Mouse (Mus musculus): ENCODE results near the gene C2cd4a.
A peak's percentile ranks its signal among the peaks of the same experiment; 100 is the strongest.

C2cd4a gene

DNA sequence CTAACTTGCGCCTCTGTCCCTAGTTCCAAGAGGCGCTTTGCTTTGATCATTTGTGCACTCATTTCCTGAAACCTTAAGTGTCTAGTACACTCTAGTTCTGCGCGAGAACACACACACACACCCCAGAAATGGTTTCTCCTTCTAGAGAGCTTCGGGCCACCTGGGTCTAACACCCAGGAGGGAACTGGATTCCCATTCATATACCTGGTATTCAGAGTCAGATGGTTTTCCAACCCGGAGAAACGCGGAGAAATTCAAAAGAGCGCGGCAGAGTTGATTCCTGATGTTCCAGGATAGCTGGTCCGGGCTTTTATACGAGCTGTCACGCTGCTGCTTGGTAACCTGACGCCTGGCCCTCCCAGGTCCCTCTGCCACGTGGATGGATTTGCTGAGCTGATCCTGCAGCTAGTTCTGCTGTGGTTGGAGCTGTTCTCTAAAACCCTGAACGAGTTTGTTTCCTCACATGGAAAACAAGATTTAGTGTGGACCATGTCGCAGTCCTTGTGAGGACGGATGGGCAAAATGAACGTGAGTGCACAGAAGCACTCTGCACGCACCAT lies at the start of gene C2cd4a:
Gene C2cd4a, minus strand, starts transcription at position 285 of the 560 bp plus-strand sequence.
- peak; percentile 16 for DNase-seq (ENCODE audit: low spot score)

DNA sequence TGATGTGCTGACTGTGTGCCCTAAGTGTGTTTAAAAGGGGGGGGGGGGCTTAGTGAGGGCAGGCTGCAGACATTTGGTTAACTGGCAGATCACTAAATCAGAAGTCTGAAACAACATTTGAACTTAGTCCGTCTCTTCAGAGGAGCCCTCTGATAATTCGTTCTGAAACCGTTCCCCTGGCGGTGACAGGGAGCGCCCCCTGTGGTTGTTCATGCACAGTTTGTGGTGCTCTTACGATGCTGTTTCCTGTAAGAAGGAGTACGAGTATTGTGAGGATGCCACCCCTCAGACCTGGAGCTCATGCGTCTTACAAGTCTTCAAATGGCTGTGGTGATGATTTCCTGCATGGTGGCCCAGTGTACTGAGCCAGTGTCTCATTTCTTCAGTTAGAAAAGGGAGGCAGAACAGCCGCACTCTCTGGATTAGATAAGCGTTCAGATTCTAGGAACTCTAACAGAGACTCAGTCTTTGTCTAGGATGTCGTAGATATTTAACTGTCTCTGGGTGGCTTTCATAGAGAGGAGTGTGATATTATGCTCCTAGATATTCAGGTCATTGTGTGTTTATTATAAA lies 46.2 kb upstream of the C2cd4a start:
- no peak for DNase-seq (ENCODE audit: low spot score)

DNA sequence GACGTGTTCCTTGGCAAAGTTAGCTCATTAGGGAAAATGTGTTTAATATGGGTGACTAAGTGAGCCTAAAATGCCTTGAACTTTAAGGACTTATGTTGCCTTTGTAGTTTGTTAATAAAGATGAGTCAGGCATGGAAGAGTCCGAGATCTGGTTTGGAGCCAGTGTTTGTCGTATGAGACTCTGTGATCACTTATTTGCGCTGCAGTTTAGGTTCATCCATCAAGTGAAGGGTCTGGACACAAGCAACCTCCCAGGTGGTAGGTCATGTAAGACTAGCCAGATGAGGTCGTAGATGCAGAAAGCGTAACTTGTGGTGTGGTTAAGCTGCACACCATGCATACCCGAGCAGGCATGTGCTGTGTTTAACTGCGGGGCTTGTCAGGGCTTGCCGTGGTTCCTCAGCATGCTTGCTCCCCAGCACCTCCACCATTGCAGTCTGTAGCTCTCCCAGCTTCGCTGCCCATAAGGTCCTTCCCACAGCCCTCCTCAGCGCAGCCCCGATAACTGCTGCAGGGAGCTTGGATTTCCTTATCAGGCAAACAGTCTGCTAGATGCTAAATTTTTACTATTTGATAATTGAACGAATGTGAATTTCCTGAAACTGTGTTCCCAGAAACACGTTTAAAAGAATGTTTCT lies 45.1 kb upstream of the C2cd4a start:
- DNase-seq (ENCODE audit: low spot score) = no peak

DNA sequence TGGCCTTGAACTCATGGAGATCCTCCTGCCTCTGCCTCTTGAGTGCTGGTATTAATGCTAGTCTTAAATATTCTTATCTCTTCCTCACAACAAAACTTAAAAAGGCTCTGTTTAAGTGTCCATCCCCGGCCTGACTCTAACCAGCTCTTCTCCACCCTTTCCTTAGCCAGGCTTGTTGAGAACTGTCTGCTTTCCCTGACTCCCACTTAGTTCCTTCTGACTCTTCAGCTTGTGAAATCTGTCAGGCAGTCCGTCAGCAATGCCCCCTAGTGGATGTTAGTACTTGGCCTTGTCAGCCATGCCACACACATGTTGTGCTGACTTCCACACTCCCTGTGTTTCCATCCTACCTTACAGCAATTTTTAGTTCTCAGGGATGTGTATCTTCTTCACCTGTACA lies 43.2 kb upstream of the C2cd4a start:
- no peak for DNase-seq (ENCODE audit: low spot score)

DNA sequence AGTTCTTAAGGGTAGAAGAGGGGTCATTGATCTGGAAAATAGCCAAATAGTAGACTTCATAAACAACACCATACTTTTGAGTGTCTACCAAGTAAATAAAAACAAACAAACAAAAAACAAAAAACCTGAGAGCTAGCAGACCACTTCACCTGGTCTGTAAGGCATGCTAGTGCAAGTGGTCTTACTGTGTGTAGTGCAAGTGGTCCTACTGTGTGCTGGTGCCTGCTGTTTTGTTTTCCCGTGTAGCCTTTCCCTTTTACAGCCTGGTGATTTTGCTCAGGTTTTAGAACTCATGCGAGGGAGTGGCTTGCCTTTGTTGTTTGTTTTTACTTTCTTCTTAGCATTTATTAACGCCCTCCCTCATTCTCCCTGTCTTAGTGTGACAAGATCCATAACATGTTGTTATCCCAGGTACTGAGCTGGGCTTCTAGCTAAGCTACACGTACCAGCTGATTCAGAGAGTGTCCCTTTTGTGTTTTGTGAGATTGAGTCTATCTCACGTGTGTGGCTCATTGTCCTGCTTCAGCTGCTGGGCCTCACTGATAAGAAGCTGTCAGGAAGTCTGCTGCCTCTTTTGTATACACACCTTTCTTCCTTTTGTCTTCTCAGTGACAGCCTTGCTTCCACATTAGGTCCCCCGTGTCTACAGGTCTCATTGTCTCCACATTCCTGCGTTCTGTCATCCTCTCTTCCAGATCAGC lies 42.5 kb upstream of the C2cd4a start:
- DNase-seq (ENCODE audit: low spot score) = no peak

DNA sequence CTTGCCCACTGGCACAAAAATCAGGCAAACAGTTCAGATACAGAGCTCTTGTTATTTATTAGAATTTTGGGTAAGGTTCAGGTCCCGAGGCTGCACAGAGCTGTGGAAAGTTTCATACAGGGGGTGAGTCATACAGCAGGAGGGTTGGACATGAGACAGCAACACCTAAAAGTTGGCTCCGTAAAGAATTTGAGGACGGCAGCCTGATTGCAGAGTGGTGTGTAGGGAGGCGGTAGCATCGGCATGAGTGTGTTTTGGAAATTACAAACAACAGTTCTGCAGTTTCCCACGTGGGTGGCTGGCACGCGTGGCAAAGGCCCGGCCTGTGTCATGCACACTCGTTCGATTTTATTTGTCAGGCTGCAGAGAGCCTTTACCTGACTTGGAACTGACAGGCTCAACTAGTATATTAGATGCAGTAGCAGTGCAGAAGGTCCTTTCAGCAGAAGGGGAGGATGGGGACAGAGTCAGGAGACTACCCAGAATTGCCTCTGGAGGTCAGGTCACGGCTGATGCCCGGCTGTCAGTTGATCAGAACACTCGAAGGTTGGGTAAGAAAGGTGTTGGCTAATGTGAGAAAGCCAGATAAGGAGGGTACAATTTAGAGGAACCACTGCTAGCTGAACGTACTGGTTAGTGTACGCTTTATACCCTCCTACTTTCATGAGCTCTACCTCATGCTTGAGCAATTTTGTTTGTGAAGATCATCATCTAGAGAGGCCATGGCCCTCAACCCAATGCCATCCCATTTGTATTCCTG lies 37.7 kb upstream of the C2cd4a start:
- DNase-seq (ENCODE audit: low spot score) = no peak

DNA sequence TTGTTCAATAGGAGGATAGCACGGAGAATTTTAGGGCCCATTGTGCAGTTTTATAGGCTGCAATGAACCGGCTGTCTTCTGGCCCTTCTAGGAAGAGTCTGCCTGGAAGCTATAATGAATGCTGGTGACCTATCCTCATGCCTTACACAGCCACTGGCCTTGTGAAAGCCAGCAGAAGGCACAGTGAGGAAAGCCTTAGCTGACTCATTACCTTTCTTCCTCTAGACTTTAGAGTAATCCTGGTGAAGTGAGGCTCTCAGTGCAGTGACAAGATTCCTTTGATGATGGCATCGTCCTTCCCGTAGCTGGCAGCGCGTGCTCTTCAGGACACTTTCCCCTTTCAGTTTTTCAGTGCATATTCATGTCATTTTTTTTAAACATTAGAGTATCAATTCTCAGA lies 35.3 kb upstream of the C2cd4a start:
- DNase-seq (ENCODE audit: low spot score) = no peak

DNA sequence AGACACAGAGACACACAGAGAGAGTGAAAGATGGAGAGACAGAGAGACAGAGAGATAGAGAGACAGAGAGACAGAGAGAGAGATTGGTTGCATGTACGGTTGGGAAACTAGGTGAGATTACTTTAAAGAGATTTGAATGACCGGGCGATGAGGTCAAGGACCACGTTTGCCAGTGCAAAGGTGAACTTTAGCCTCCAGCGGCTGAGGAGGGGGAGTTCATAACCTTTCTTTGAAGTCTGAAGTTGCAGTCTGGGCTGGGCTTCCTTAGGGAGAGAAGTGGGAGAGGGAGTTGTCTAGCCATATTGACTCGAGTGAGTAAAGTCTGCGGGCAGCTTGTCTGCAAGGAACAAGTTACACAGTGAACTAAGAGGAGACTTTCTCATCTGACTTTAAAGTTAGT lies 33.3 kb upstream of the C2cd4a start:
- DNase-seq (ENCODE audit: low spot score) = no peak

DNA sequence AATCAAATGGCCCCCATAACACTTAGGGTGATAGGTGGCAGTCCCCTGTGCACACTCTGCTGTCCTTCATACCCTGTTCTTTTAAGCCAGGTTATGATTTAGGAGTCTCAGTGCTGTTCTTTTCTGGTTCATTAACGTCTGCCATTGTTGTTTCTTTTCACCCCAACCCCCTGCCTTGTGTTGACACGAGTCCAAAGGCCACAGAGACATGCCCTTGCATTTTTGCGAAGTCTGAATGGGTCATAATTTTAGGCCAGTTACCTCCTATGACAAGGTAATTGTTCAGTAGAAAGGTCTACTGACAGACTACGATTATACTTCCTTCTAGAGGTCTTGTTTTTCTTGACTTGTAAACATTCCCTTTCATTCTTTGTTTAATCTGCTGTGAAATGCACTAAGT lies 31.9 kb upstream of the C2cd4a start:
- DNase-seq (ENCODE audit: low spot score) = no peak

DNA sequence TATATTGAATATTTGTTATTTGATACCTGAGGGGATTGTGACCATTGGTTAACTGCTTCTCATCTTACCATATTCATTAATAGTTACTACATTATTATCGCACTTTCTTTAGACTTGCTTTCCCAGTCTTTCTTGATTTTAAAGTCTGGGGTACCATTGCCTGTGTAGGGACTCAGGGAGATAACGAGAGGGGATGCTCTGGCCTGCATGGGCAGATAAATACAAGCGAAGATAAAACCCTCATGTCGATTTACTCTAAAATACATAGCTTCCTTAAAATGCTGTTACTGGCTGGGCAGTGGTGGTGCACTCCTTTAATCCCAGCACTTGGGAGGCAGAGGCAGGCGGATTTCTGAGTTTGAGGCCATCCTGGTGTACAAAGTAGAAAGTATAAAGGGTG lies 31.2 kb upstream of the C2cd4a start:
- no peak for DNase-seq (ENCODE audit: low spot score)

DNA sequence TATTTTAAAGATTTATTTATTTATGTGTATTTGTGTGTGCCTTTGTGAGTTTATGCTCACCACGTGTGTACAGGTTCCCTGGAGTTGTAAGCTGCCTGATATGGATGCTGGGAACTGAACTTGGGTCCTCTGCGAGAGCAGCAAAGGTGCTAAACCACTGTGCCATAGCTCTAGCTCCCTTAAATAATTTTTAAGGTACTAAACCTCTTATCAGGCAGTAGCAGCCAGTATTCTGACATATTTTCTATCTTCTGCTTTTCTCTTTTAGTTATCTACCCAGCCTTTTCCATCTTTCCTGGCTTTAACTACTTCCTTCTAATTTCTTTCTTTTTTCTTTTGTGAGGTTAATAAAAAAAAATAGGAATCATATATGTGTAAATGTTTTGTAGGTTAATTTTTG lies 28.1 kb upstream of the C2cd4a start:
- DNase-seq (ENCODE audit: low spot score) = no peak

DNA sequence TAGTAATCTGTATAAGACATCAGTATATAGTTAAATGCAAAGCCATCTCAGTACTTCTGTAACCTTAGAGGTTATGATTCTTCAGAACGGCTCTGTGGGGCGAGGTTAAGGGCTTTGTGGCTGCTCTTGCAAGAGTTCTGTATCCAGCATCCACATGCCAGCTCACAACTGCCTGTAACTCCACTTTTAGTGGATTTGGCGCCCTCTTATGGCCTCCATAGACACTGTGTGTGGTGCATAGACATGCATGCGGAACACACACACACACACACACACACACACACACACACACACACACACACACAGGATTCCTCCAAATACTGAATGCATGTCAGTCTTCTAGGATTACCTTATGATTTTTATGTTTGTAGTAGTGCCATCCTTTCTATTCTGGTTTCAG lies 19.0 kb upstream of the C2cd4a start:
- no peak for DNase-seq (ENCODE audit: low spot score)

DNA sequence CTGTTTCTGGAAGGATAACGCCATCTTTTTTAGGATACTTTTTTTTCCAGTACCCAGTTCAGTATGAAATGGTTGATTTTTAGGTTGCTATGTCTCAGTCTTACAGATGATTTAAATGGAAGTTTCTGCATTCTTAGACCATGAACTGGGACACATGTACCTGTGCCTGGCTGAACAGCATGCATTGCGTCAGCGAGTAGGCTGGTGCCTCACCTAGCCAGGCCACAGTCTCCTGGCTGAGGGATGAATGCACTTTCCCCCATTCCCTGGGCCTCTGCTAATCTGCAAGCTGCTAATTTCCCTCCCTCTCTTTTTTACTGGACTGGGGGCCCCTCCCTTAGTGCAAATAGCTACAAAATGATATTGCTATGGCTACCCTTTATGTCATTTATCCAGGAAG lies 17.7 kb upstream of the C2cd4a start:
- no peak for DNase-seq (ENCODE audit: low spot score)

DNA sequence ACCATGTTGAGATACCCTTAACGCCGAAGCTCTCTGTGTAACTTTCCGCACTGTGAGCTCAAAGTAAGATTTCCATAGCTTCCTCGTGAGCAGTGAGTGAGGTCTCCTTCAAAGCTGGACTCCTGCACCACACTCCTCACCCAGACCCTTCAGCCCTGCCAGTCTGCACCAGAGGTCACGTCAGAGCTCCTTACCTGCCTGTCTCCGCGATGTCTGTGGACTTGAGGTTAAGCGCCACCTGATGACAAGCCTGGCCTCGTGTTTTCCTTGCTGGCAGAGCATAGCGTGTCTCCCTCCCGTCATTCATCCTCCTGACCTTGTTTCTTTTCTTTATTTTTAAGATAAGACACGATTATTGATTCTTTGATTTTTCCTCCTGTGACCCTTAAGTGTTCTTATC lies 17.3 kb upstream of the C2cd4a start:
- no peak for DNase-seq (ENCODE audit: low spot score)

DNA sequence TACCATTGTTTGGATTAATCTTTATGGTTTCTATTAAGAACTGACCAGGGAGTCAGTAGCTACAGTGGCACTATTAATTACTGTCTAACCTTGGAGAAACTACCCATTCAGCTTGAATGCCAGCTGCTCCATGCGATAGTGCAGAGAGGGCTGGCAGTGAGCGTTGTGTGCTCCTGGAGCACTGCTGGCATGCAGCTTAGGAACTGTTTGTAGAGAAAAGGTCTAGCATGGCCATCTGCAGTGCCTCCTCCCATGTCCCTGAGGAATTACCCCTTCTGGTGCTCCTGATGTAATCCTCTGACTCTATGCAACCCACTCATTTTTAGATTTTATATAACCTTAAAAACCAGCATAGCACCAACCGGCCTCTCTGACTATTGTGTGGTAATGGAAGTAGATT lies 15.5 kb upstream of the C2cd4a start:
- no peak for DNase-seq (ENCODE audit: low spot score)

DNA sequence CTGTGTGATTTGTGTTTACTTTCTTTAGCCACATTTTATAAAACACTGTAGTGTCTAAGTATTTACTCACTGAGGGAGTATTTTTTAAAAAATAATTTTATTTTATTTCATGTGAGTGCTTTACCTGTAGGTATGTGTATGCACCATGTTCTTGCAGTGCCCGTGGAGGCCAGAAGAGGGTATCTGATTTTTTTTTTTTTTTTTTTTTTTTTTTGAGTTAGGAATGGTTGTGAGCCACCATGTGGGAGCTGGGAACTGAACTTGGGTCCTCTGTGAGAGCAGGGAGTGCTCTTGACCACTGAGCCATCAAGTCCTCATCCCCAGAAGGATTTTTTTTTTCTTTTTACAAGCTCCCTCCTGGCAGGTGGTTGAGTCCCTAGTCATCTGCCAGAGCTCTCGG lies 14.0 kb upstream of the C2cd4a start:
- no peak for DNase-seq (ENCODE audit: low spot score)

DNA sequence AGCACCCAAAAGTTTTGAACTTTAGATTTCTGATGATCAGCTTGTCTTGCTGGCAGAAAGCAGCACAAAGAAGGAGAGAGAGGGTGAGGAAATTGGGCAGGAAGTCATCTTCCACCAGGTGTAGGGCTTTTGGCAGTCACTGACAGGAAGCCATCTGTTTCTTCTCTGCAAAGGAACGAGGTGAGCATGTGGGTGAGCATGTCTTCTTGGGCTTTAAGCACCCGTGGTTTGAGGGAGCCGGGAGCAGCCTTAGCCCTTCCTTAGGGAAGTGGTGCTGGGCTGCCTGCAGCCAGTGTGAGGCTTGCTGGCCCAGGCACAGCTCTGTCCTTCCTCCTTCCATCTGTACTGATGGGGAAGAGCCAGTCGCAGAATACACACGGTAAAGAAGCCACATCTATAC lies 13.5 kb upstream of the C2cd4a start:
- DNase-seq (ENCODE audit: low spot score) = no peak

DNA sequence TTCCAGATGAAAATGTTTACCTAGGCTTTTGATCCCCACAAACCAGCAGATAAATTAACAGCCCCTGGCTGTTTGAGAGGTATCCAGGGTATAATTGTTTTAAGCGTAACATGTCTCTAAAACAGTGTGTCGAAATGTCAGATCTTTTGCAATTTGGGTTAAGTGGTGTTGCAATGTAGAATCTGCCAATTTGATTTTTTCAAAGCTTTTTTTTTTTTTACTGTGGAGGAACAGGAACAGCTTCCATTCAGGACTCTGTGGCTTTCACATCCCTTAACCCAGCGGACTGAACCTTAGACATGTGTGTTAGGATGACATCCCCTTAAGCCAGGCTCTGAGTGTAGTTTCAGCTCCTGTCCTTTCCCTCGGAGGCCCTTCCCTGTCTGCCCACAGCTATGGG lies 12.9 kb upstream of the C2cd4a start:
- no peak for DNase-seq (ENCODE audit: low spot score)

DNA sequence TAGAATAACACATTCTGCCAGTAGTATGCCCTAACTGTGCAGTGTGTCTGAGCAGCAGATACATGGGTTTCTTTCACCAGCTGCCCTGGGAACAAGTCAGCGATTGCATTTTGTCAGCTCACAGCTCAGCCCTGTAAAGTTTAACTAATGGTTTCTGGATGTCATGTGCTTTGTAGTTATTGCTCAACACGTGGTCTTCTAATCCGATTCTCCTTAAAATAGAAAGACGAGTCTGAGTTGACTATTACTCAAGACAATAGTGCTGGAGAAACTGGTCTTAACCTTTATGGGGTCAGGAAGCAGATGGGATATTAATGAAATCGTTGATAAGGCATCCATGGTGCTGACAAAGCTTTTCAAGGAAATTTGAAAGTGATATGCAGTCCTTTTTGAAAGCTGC lies 10.7 kb upstream of the C2cd4a start:
- no peak for DNase-seq (ENCODE audit: low spot score)

DNA sequence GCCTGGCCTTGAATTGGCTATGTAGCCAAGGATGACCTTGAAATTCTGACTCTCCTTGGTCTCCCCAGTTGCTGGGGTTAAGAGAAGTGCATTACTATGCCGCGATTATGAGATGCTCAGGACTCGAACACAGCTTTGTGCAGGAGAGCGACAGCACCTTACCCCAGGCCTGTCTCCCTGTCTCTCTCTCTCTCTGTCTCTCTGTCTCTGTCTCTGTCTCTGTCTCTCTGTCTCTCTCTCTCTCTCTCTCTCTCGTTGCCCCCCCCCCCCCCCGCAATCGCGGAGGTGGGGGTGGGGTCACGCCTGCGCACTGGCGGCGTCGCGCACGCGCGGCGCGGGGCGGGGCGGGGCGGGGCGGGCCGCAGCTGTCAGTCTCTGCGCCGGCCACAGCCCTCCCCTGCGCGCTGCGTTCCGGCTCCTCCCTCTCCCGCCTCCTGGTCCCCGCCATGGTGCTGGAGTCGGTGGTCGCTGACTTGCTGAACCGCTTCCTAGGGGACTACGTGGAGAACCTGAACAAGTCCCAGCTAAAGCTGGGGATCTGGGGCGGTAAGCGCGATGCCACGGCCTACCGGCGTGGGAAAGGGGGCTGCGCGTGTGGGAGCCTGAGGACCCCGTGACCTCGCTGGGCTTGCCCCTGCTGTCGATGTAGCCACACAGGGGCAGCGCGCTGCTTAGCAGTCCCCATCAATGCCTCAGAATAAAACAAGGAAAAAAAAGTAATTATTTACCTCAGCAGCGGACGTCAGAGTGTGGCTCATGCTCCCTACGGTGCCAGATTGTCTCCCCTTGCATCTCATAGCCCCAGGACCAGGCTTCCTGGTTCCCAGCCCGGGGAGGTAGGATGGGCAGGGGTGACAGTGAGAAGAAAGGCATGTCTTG lies 8.1 kb upstream of the C2cd4a start, which contains the start of gene Vps13c:
Gene Vps13c, plus strand, starts transcription at position 416 of the 879 bp plus-strand sequence.
- peak; percentile 86 for DNase-seq (ENCODE audit: low spot score)

DNA sequence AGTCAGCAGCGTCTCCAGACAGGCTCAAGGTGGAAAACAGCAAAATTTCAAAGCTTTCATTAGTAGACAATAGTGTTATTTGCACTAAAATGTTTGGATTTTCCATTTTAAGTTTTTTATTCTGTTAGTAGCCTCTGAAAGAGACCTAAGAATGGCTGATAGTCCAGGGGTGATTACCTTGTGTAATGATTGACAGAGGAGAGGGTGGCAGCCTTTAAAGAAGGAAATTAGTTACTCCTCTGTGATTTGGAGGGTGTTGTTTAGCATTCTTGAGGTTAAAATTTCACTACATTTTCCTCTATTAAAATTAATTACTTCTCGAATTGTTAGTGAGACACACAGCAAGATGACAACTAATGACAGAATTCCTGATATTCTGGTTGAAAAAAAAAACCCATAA lies 5.2 kb upstream of the C2cd4a start:
- DNase-seq (ENCODE audit: low spot score) = no peak

DNA sequence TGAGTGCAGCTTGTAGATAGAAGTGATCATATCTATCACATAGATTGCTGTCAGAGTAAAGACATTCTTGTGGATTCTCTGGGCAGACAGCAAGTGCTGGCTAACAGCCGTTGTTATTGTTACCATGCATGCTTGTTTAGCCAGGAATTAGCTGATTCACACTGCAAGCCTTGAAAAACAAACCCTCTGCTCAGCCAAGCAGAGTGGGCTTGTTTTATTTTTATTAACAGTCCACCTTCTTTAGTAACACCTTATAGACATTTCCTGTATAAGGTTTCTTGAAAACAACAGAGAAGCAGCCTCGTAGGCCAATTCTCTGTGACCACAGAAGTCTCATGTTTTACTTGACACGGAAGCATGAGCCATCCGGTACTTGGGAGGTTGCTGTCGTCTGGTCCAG lies 2.4 kb upstream of the C2cd4a start:
- DNase-seq (ENCODE audit: low spot score) = no peak
